18 mouse cellular contexts compared by ENCODE assay signal in the genomic region with DNA sequence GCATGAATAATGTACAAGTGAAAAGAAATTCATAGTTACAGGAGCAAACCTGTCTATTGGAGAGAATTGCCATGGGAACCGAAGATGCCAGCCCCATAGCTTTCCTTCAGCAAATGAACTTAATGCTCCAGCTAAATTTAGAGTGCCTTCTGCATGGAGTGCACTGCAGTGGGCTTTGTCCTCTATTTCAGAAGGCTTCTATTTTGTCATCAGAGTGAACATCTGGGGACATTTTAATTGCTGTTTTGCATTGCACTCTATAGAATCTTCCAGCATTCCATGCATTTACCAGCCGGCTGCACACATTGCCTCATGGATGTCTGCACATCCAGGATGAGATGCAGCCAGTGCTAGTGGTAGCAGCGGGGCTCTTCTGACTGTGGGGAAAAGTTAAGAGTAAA.
DNase-seq lines count a peak whose midpoint lies in the region; ATAC-seq and TF ChIP-seq lines count a peak whose summit lies in the region.
"Had no signal": no experiment of that assay in that cellular context is flagged by ENCODE, and none has a peak within 500 bp of the region (broad histone marks: within the 10 kb centered on the region; RNA-seq: fewer than 3 reads in every experiment).

No protein-coding gene starts in this region.

- H3K27me3 ChIP-seq in hindbrain, postnatal 0 days (ENCODE audit: insufficient read depth, low read length): no peaks in the 10 kb centered on the region
- no peaks in the 10 kb centered on the region for H3K27me3 ChIP-seq in hindbrain, embryonic 11.5 days (ENCODE audit: control insufficient read depth, insufficient read depth, low read length)
- H3K27me3 ChIP-seq in limb, embryonic 10.5 days (ENCODE audit: low read depth, poor library complexity, severe bottlenecking): no peaks in the 10 kb centered on the region
- H3K27me3 ChIP-seq: liver, embryonic 12.5 days; neural tube, embryonic 12.5 days had no signal

- TF ChIP-seq CTCF in hindbrain, postnatal 0 days (IDR thresholded peaks at IDR 0.05; ENCODE audit: low read depth): no peak

- H3K4me3 ChIP-seq in hindbrain, postnatal 0 days (ENCODE audit: low read length): no peak overlapping the region
- H3K4me3 ChIP-seq in hindbrain, embryonic 11.5 days (ENCODE audit: low read depth, low read length): no peak overlapping the region
- H3K4me3 ChIP-seq in limb, embryonic 10.5 days: no peak overlapping the region
- H3K4me3 ChIP-seq: heart, embryonic 15.5 days; liver, embryonic 12.5 days; neural tube, embryonic 12.5 days had no signal

- no peaks in the 10 kb centered on the region for H3K9me3 ChIP-seq in hindbrain, postnatal 0 days (ENCODE audit: low read length)
- H3K9me3 ChIP-seq in hindbrain, embryonic 11.5 days (ENCODE audit: control insufficient read depth, low read length): no peaks in the 10 kb centered on the region
- no peaks in the 10 kb centered on the region for H3K9me3 ChIP-seq in limb, embryonic 10.5 days (replicated peaks)
- H3K9me3 ChIP-seq: heart, embryonic 15.5 days; liver, embryonic 12.5 days; neural tube, embryonic 12.5 days had no signal

- no peak overlapping the region for H3K27ac ChIP-seq in hindbrain, postnatal 0 days
- no peak overlapping the region for H3K27ac ChIP-seq in hindbrain, embryonic 11.5 days (ENCODE audit: low read depth, low read length)
- no peak overlapping the region for H3K27ac ChIP-seq in limb, embryonic 10.5 days
- H3K27ac ChIP-seq: heart, embryonic 15.5 days; hindbrain, embryonic 14.5 days; liver, embryonic 12.5 days; neural tube, embryonic 12.5 days; stomach, postnatal 0 days had no signal

- 69% methylated on average over 3 of the region's 3 CpGs for WGBS in hindbrain, postnatal 0 days
- 80% methylated on average over 3 of the region's 3 CpGs for WGBS in hindbrain, embryonic 11.5 days
- WGBS in limb, embryonic 10.5 days: 89% methylated on average over 3 of the region's 3 CpGs

- ATAC-seq in hindbrain, postnatal 0 days: no peak
- ATAC-seq in hindbrain, embryonic 11.5 days (ENCODE audit: low FRiP score): no peak
- ATAC-seq: liver, embryonic 12.5 days; midbrain, embryonic 16.5 days had no signal

- H3K36me3 ChIP-seq in hindbrain, postnatal 0 days (ENCODE audit: insufficient read depth, low read length): no peaks in the 10 kb centered on the region
- no peaks in the 10 kb centered on the region for H3K36me3 ChIP-seq in hindbrain, embryonic 11.5 days (ENCODE audit: control insufficient read depth, insufficient read depth, low read length)
- no peaks in the 10 kb centered on the region for H3K36me3 ChIP-seq in limb, embryonic 10.5 days
- H3K36me3 ChIP-seq: heart, embryonic 15.5 days; liver, embryonic 12.5 days; neural tube, embryonic 12.5 days had no signal

- peak; percentile 25 for DNase-seq in hindbrain, postnatal 0 days (ENCODE audit: low spot score)
- DNase-seq in hindbrain, embryonic 11.5 days (ENCODE audit: low spot score): no peak
- DNase-seq in right cerebral cortex, adult 18-20 months: peak; percentile 25
- no peak for DNase-seq in right cerebral cortex, postnatal 25 days
- peak; percentile 25 to 29 for DNase-seq in frontal cortex, postnatal 36 days (ENCODE audit: low spot score in 2 of 2)
- DNase-seq in limb, embryonic 10.5 days (ENCODE audit: low spot score): no peak
- DNase-seq in urinary bladder, postnatal 36 days (ENCODE audit: low spot score in 2 of 2): no peak
- DNase-seq: cerebellum, adult 9-10 months; heart, adult 18-20 months; kidney, adult 11 months; kidney, postnatal 10 days; thymus, postnatal 36 days had no signal

- no peak overlapping the region for H3K9ac ChIP-seq in hindbrain, postnatal 0 days (replicated peaks; ENCODE audit: low read length)
- no peak overlapping the region for H3K9ac ChIP-seq in hindbrain, embryonic 11.5 days (ENCODE audit: low read depth, low read length)
- H3K9ac ChIP-seq: heart, embryonic 15.5 days; hindbrain, embryonic 14.5 days; liver, embryonic 12.5 days; neural tube, embryonic 12.5 days had no signal

- H3K4me1 ChIP-seq in hindbrain, postnatal 0 days (ENCODE audit: insufficient read depth, low read length): no peaks in the 10 kb centered on the region
- no peaks in the 10 kb centered on the region for H3K4me1 ChIP-seq in hindbrain, embryonic 11.5 days (replicated peaks; ENCODE audit: control insufficient read depth, insufficient read depth, low read length)
- peaks cover 6% of the 10 kb centered on the region for H3K4me1 ChIP-seq in limb, embryonic 10.5 days

- H3K4me2 ChIP-seq in hindbrain, postnatal 0 days (ENCODE audit: low read depth, low read length): no peak overlapping the region
- no peak overlapping the region for H3K4me2 ChIP-seq in hindbrain, embryonic 11.5 days (replicated peaks; ENCODE audit: low read depth, low read length)
- H3K4me2 ChIP-seq: heart, embryonic 15.5 days; hindbrain, embryonic 14.5 days; liver, embryonic 12.5 days; neural tube, embryonic 12.5 days had no signal

Comparison
In these comparisons a context has a peak if more than half of its experiments do, and no peak if none do; other contexts are left out.
1. DNase-seq: peak in hindbrain, postnatal 0 days (single experiment), right cerebral cortex, adult 18-20 months (single experiment) and frontal cortex, postnatal 36 days (2 of 2); none in hindbrain, embryonic 11.5 days (single experiment), right cerebral cortex, postnatal 25 days (single experiment), limb, embryonic 10.5 days (single experiment) and urinary bladder, postnatal 36 days (0 of 2).